Mouse (Mus musculus) megakaryocyte, adult 5-6 weeks (primary cell): Measurements from ENCODE around the gene Gm49450. TPM values are rescaled to one million over a fixed set of nuclear protein-coding genes. Genes with fewer than 3 reads are reported as not detected.
A peak's percentile ranks its signal among the peaks of the same experiment; 100 is the strongest.
"Not testable (repeated sequence)": the region's sequence is repeated elsewhere in the genome, so short reads cannot be mapped to it uniquely, and the experiment has no call there.

Experiments
- ATAC-seq: 2 replicates; pipeline ENCODE4 v1.8.0; 2016; ENCODE audit warnings: mild to moderate bottlenecking, inconsistent platforms; ENCODE audit not compliant: poor library complexity, severe bottlenecking
- total RNA-seq, 2 experiments: library from RNA; stranded (forward) in 1 of 2; stranded (reverse) in 1 of 2; fragments of 153-499, 151-499 nt in 1 of 2; fragments of 221-1000, 200-1000 nt in 1 of 2; gene quantifications; 2 replicates each; pipeline versions ENCODE4 v1.2.3 to v1.2.4; 2015 to 2017

Gm49450 gene
- total RNA-seq, 2 experiments from 2014 or later, result 0.25 TPM; not detected in 1

- ATAC-seq, result no peak
Observed at GRCm38 (mm10) chr15:98985982-98986715, 32.8 kb upstream of the Gm49450 start.

DNA sequence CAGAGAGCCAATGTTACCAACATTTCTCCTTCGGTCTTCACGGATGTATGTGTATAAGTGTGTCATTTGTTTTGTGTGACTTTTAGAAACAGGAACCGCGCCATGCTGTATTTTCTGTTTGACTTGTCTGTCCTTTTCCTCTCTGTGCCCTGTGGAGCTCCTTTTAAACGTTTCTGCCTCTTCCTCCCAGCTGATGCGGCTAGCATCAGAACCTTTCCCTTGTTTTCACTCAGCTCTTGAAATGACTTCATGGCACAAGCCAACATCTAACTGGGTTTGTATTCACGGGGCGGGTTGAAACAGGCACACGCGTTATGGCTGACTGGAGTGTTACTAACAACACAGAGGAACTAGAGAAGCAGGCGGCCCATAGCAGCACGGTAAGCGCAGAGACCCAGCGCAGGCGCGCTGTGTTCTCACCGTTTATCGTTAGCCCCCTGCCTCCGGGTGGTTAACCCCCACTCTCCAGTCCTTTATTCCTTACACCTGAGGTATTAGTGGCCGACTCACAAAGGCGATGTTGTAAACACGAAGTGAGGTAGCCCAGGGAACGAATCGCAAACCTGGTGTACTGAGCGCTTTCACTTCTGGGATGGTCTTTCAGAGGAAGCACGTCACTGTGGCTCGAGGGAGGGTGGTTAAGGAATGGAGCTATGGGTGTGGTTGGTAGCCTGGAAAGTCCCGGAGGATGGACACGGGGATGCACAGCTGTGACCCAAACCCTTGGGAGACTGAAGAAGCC lies 32.1 kb upstream of the Gm49450 start:
- peak; percentile 95 for ATAC-seq

- no peak for ATAC-seq
Observed at GRCm38 (mm10) chr15:98984681-98985080, 31.3 kb upstream of the Gm49450 start.

DNA sequence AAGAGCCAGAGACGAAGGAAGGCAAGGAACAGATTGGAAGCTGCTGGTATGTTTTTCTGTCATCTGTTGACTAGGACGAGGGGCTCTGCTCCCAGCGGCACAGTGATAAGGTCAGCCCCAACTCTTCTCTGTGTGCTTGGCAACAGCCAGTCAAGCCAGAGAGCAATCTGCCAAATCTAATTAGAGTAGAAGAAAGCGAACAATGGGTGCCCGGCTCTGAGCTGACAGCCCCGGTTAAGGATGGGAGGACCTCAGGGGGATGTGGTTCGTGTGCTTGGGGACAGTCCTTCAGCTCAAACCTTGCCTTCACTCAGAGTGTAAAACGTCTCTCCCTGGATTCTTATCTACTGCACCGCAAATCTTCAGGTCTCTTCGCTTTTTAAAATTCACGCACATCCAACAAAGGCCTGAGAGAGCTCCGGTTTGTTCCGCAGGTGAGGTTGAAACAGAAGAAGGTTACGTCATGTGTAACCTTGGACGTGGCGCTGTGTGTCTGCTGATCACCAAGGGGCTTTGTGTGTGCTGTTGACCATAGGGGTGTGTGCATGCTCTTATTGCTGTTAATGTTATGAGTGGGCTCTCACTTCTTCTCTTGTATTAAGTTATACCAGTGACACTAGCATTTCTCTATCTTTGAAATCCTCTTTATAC lies 30.2 kb upstream of the Gm49450 start:
- no peak for ATAC-seq

GRCm38 (mm10) chr15:98982100-98982499 lies 28.7 kb upstream of the Gm49450 start:
- no peak for ATAC-seq

GRCm38 (mm10) chr15:98980012-98980614 lies 26.8 kb upstream of the Gm49450 start:
- no peak for ATAC-seq

DNA sequence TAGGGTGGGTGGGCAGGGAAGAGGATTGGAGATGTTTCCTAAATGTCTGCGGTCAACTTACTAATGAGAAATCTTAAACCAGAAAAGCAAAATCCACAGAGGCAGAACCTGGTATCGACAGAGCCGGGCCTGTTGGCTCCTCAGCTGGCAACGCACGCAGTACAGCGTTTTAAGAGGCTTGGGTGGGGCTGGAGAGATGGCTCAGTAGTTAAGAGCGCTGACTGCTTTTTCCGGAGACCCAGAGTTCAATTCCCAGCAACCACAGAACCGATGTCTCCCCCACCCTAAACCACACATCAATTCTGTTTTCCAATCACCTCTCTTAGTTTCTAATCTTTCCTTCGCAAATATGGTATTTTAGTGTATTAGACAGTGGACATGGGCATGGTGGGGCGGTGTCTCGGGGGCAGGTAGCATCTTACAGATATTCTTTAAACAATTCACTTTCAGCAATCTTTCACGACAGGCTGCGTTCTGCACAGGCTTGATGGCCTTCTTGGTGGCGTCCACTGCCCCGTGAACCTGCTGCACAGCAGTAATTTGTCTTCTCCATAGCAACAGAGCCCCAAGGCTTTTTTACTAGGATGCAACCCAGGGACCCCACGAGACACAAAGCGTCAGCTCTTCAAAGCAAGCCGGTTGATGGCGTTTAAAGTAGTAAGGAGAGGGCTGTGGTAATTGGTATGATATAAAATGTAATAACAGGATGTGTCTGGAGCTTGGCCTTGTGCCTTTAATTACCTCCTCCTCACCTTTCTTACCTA lies 25.2 kb upstream of the Gm49450 start:
- ATAC-seq, result no peak

- ATAC-seq, result no peak
Observed at GRCm38 (mm10) chr15:98977759-98978408, 24.5 kb upstream of the Gm49450 start.

- ATAC-seq, result no peak
Observed at GRCm38 (mm10) chr15:98976763-98977758, 23.7 kb upstream of the Gm49450 start.

- ATAC-seq, result peak; percentile 43; the same call in 1 of the 2 replicates
Observed at GRCm38 (mm10) chr15:98973015-98973614, 19.8 kb upstream of the Gm49450 start.

- ATAC-seq, result not testable (repeated sequence)
Observed at GRCm38 (mm10) chr15:98971576-98972320, 18.4 kb upstream of the Gm49450 start.

DNA sequence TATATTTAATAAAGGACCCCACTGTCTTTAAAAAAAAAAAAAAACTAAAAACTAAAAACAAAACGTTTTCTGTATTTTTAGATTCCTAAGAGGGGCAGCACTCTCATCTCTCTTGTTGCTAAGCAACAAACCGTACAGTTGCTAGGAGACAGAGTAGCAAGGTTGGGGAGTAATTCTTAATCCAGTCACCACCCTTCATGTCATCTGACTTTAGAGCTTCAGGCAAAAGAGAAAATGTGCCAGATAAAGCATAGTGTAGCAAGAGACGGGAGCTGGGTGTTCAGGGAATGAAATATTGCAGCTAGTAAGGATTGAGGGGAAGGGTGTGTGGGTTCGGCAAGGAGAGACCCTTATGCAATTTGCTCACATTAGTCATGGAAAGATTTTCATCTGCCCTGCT lies 17.8 kb upstream of the Gm49450 start:
- ATAC-seq, result no peak

- no peak for ATAC-seq
Observed at GRCm38 (mm10) chr15:98969372-98970101, 16.2 kb upstream of the Gm49450 start.

- ATAC-seq, result no peak
Observed at GRCm38 (mm10) chr15:98968701-98969371, 15.5 kb upstream of the Gm49450 start.

DNA sequence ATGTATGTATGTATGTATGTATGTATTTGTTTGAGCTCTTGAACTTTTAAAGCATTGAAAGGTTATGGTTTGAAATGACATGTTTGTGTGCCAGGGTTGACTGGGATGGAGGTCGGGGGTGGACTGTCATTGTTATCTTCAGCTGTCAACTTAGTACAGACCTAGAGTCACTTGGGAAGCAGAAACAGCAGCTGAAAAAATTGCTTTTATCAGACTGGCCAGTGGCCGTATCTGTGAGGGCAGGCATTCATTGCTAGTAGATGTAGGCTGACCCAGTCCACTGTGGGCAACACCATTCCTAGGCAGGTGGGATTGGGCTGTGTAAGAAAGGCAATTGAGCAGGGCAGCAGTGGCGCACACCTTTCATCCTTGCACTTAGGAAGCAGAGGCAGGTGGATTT lies 6.2 kb upstream of the Gm49450 start:
- no peak for ATAC-seq

GRCm38 (mm10) chr15:98958901-98959420 lies 5.6 kb upstream of the Gm49450 start:
- ATAC-seq, result no peak
